Mouse (Mus musculus): Measurements from ENCODE around the gene Gm8356.
"Not testable (repeated sequence)": the region's sequence is repeated elsewhere in the genome, so short reads cannot be mapped to it uniquely, and the experiment has no call there.

Gm8356 gene

DNA sequence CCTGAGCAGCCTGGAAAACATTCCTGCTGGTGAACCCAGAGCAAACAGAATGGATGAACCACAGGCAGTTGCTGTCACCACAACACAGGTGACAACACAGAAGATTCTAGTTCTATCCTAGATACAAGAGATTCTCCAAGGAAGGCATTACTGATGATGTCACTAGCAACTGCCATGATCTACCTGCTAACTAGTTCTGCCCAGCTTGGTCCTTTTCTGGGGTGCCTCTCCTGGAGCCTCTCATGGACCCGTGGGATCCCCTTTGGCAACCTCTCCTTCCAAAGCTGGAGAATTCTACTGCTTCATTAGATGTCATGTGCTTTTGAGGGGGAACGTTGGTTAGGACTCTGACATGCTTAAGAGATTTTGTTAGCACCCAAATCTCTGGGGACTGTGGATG is at the start of gene Gm8356:
TSS of gene Gm8356 (minus strand) at position 101 of the 400 bp plus-strand sequence.
- not testable (repeated sequence) for DNase-seq (ENCODE audit: low spot score)

DNA sequence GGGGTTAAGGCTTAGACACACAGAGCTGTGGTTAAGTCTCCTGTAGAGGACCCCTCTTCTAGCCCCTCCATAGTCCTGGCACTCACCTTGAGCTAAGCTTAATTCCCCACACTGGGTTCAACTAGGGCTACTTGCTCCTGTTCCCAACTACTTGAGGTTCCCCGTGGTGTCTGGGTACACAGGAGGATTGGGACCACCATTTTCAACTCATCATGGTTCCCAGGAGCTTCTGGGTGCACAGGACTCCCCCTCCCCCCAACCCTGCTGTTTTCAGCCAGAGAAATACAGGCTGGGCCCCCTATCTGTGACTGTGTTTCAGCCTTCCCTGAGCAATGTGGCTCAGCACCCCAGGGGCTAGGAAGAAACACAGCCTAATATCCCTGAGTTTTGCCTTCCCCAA is 50.8 kb downstream of the Gm8356 start:
- not testable (repeated sequence) for DNase-seq (ENCODE audit: low spot score)

- not testable (repeated sequence) for DNase-seq (ENCODE audit: low spot score)
Measured at GRCm38 (mm10) chr14:6485541-6485940, 51.5 kb downstream of the Gm8356 start.

DNA sequence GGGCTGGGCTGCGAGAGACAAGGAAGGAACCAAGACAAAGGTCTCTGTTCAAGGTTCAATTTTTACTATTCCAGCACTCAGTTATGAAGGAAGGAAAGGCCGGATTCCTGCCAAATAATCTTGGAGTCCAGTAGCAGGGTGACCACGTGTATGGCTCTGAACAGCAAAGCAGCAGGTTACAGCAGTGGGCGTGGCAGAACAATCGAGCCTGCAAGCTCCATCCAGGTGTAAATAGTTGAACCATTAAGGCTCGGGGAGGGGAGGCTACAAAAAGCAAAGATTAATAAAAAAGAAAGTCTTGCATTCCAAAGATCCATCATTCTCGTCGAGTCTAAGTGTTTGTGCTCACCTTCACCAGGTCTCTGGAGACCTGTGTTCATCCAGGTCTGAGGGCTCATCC is 55.0 kb downstream of the Gm8356 start:
- DNase-seq (ENCODE audit: low spot score), result not testable (repeated sequence)

Data from ovary, postnatal 10 days (tissue).